ENCODE assay signal across 8 mouse cellular contexts in the genomic region with DNA sequence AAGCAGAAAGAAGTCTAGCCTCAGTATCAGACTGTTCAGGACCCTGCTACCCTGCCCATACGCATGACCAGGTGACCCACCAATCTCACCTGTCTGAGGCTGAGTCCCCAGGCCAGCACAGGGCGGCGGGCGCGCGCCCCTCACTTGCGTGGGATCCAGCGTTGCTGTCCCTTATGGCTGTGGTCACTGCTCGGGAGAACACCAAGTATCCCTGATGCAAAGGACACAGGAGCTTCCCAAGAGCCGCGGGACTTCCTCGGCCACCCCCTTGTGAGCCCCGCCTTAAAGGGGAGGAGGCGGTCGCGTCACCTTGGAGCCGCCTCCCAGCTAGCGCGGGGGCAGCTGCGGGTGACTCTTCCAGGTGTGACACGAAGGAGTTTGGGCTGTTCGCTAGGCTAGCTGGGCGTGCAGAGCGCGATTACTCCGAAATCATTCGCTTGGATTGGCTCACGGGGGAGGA. TPM values are rescaled to one million over a fixed set of nuclear protein-coding genes. Genes with fewer than 3 reads are reported as not detected.
DNase-seq lines count a peak whose midpoint lies in the region; ATAC-seq lines count a peak whose summit lies in the region.

Gene Mctp2, minus strand, starts transcription at position 227 of the 460 bp plus-strand sequence.

- peak within 1 kb of the TSS; percentile 50 for H3K4me3 ChIP-seq in forebrain, embryonic 12.5 days (replicated peaks)

- intact Hi-C loops in heart, postnatal 36 days (cut with DNase I): no loop called here

- peak within 1 kb of the TSS; percentile 97 for H3K4me2 ChIP-seq in forebrain, embryonic 12.5 days

- no peak within 1 kb of the TSS for H3K27ac ChIP-seq in forebrain, embryonic 12.5 days

- DNase-seq in layer of hippocampus, postnatal 10 days (ENCODE audit: low spot score in 2 of 2): peak; percentile 6 to 14
- no peak for DNase-seq in layer of hippocampus, adult 9-10 months (ENCODE audit: low spot score)
- DNase-seq in heart, postnatal 36 days: peak; percentile 18 to 28
- DNase-seq in left cerebral cortex, adult 11 months (ENCODE audit: low spot score): peak; percentile 1
- peak; percentile 88 for DNase-seq in lung, postnatal 36 days
- DNase-seq in right cerebral cortex, adult 18-20 months: peak; percentile 59
- DNase-seq in thymus, postnatal 4 days: peak; percentile 84

- ATAC-seq in forebrain, embryonic 12.5 days (ENCODE audit: low FRiP score): peak; percentile 63

- WGBS in forebrain, embryonic 12.5 days: under 1% methylated on average over 28 of the region's 28 CpGs

- H3K4me1 ChIP-seq in forebrain, embryonic 12.5 days: peaks cover 14% of the 10 kb centered on the region

- H3K9ac ChIP-seq in forebrain, embryonic 12.5 days: peak within 1 kb of the TSS; percentile 44; the same call in 1 of the 2 replicates

- no peaks in the 10 kb centered on the region for H3K9me3 ChIP-seq in forebrain, embryonic 12.5 days

- peaks cover 31% of the 10 kb centered on the region for H3K27me3 ChIP-seq in forebrain, embryonic 12.5 days

- H3K36me3 ChIP-seq in forebrain, embryonic 12.5 days (replicated peaks): no peaks in the 10 kb centered on the region

RNA-seq across cellular contexts. Expression of gene Mctp2, which starts in this region (rescaled TPM):
- total RNA-seq in layer of hippocampus, postnatal 10 days (2021): 1 to 10 TPM; 1.4 to 2.0 TPM
- 0.22 and 0.63 TPM in 2 replicates for polyA plus RNA-seq in forebrain, embryonic 12.5 days (2016; fragmentation: Nextera tagmentation; extraction: Ambion mirVana)
- under 1 TPM; 0.22 to 0.39 TPM for total RNA-seq in heart, postnatal 36 days (2021)

Comparison
In these comparisons a context has a peak if more than half of its experiments do, and no peak if none do; other contexts are left out.
1. Peak in ATAC-seq, H3K4me3 ChIP-seq, H3K9ac ChIP-seq and H3K4me2 ChIP-seq in forebrain, embryonic 12.5 days; RNA of the gene not detected or under 1 TPM.
2. Peak in DNase-seq in heart, postnatal 36 days; RNA of the gene not detected or under 1 TPM.